Mouse (Mus musculus) ES-Bruce4 (cell line): ENCODE results near the gene Smyd4. TPM values are rescaled to one million over a fixed set of nuclear protein-coding genes. Genes with fewer than 3 reads are reported as not detected.

Experiments used
- H3K27ac ChIP-seq: 2 replicates; pipeline ENCODE4 v1.5.1; 2012; ENCODE audit warnings: low read length, inconsistent platforms; ENCODE audit not compliant: insufficient read depth
- H3K27me3 ChIP-seq: 2 replicates; pipeline ENCODE4 v1.6.1; 2012; ENCODE audit warnings: mild to moderate bottlenecking, low read length, inconsistent platforms; ENCODE audit not compliant: control insufficient read depth, poor library complexity, insufficient read depth, severe bottlenecking
- H3K36me3 ChIP-seq: 2 replicates; pipeline ENCODE4 v1.6.1; 2012; ENCODE audit warnings: inconsistent platforms, mild to moderate bottlenecking, low read length, moderate library complexity; ENCODE audit not compliant: control insufficient read depth, poor library complexity, insufficient read depth, severe bottlenecking
- H3K4me1 ChIP-seq: one replicate; pipeline ENCODE4 v1.8.1; 2011; ENCODE audit warnings: low read length; ENCODE audit not compliant: control insufficient read depth, insufficient read depth
- H3K4me3 ChIP-seq: 2 replicates; pipeline ENCODE4 v1.5.1; 2011; ENCODE audit warnings: low read depth, mild to moderate bottlenecking, low read length
- H3K9ac ChIP-seq: 2 replicates; pipeline ENCODE4 v1.6.1; 2012; ENCODE audit warnings: low read depth, mild to moderate bottlenecking, inconsistent platforms; ENCODE audit not compliant: poor library complexity, severe bottlenecking
- H3K9me3 ChIP-seq: replicated peaks from 2 replicates; pipeline ENCODE4 v1.6.1; 2012; ENCODE audit warnings: mild to moderate bottlenecking, low read length, inconsistent platforms; ENCODE audit not compliant: control insufficient read depth, poor library complexity, insufficient read depth, severe bottlenecking
- CTCF ChIP-seq: IDR thresholded peaks from one replicate; pipeline ENCODE4 v1.8.1; 2011; ENCODE audit warnings: low read depth, low read length
- EP300 ChIP-seq: IDR thresholded peaks from 2 replicates; pipeline ENCODE4 v1.6.1; 2011; ENCODE audit warnings: low read depth, low read length; ENCODE audit not compliant: insufficient read depth
- POLR2A ChIP-seq: IDR thresholded peaks from one replicate; pipeline ENCODE4 v1.8.1; 2011; ENCODE audit warnings: low read length; ENCODE audit not compliant: insufficient read depth
- polyA plus RNA-seq: library from polyadenylated mRNA; stranded (reverse); fragments of >200 nt; gene quantifications from 2 replicates; pipeline ENCODE4 v1.2.4, GENCODE M21; 2011; ENCODE audit warnings: low read depth; ENCODE audit not compliant: missing spikeins, insufficient read depth, insufficient read length

The Smyd4 gene
- polyA plus RNA-seq, 1 experiment: 11.2 TPM

DNA sequence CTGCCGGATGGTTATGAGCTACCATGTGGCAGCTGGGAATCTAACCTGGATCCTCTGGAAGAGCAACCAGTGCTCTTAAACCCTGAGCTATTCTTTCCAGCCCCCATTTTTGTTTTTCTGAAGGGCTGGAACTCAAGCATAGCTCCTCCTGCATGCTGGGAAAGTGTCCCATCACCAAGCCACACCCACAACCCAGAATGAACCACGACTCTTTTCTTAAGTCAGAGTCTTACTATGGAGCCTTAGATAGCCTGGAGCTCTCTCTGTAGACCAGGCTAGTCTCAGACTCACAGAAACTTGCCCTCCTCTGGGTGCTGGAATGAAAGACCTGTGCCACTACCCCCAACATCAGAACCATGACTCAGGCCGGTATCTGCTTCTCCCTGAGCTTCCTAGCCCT, 100.3 kb downstream of the Smyd4 start:
- Histone ChIP-seq H3K9ac (no peak overlapping the region), H3K27me3 (no peaks in the 10 kb centered on the region), H3K27ac (no peak overlapping the region), H3K9me3 (no peaks in the 10 kb centered on the region), H3K4me1 (peaks cover 2% of the 10 kb centered on the region), H3K4me3 (no peak overlapping the region), H3K36me3 (no peaks in the 10 kb centered on the region)
- TF ChIP-seq POLR2A (no peak), CTCF (no peak), EP300 (no peak)

DNA sequence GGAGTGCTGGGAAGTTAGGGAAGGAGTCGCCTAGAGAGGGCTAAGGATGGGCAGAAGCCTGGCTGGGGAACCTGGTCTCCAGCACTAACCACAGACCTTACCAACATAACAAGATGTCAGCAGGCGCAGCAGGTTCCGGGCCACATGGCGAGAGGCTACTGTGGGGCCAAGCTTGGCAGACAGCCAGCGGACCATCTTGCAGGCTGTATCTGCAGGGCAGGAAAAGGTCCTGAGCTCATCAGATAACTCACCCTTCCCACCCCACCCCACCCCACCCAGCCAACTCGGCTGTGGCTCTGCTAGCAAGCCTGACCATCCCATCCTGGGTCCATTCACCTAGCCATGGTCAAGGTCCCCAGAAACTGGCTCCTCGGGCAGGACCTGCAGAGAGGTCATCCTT, 101.5 kb downstream of the Smyd4 start:
- Histone ChIP-seq H3K4me3 (no peak overlapping the region), H3K27ac (no peak overlapping the region), H3K36me3 (no peaks in the 10 kb centered on the region)

DNA sequence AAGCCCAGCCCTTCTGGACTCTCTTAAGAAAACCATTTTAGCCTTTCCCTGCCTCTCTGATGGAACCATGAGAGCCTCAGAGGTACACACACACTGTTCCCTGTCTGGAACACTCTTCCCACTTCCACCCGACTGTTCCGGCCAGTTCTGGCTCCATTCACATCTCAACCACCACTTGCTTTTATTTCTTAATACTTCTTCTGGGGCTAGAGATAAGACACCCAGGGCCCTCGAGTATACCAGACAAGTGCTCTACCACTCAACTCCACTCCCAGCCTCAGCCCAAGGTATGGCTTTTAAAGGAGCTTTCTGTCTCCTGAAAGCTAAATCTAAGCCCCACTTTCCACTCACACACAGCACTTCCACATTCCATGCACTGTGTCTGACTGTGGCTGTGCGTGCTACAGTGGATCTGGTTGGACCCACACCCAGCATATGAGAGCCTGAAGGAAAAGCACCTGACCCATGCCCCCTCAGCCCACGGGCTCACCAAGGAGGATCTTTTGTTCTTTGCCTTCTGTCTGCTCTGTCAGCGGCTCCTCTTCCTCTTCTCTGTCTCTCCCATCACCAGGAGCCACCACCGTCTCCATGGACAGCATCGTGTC, 102.2 kb downstream of the Smyd4 start:
- H3K9me3 ChIP-seq: no peaks in the 10 kb centered on the region
- no peaks in the 10 kb centered on the region for H3K36me3 ChIP-seq
- H3K9ac ChIP-seq: no peak overlapping the region
- no peak overlapping the region for H3K4me3 ChIP-seq
- TF ChIP-seq EP300: no peak
- no peak for TF ChIP-seq CTCF
- TF ChIP-seq POLR2A: no peak
- H3K27me3 ChIP-seq: no peaks in the 10 kb centered on the region
- H3K4me1 ChIP-seq: no peaks in the 10 kb centered on the region
- H3K27ac ChIP-seq: no peak overlapping the region

More for the DNA sequence above, 101.5 kb downstream of the Smyd4 start:
- TF ChIP-seq POLR2A: no peak
- TF ChIP-seq CTCF: no peak
- TF ChIP-seq EP300: no peak
- Histone ChIP-seq H3K9me3 (no peaks in the 10 kb centered on the region), H3K27me3 (no peaks in the 10 kb centered on the region), H3K9ac (no peak overlapping the region), H3K4me1 (no peaks in the 10 kb centered on the region)

DNA sequence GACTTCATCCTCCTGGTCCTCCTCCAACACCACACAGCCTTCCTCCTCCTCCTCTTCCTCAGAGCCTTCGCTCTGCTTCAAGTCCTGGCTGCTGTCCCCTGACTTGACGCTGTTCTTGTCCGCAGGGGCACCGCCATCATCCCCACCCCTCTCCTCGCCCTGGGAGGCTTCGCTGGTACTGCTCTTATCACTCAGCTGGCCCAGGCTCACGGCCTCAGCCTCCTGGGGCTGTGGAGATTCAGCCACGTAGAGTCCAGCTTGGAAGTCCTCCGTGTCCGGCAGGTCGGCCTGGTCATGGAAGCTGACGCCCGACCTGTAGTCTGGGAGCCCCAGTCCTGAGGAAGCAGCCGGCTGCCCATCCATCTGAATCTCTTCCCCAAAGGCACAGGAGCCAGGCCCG, 102.7 kb downstream of the Smyd4 start:
- Histone ChIP-seq H3K27me3 (no peaks in the 10 kb centered on the region), H3K4me1 (no peaks in the 10 kb centered on the region), H3K4me3 (no peak overlapping the region), H3K9me3 (no peaks in the 10 kb centered on the region), H3K27ac (no peak overlapping the region), H3K9ac (no peak overlapping the region), H3K36me3 (no peaks in the 10 kb centered on the region)
- no peak for TF ChIP-seq EP300
- no peak for TF ChIP-seq CTCF
- no peak for TF ChIP-seq POLR2A

DNA sequence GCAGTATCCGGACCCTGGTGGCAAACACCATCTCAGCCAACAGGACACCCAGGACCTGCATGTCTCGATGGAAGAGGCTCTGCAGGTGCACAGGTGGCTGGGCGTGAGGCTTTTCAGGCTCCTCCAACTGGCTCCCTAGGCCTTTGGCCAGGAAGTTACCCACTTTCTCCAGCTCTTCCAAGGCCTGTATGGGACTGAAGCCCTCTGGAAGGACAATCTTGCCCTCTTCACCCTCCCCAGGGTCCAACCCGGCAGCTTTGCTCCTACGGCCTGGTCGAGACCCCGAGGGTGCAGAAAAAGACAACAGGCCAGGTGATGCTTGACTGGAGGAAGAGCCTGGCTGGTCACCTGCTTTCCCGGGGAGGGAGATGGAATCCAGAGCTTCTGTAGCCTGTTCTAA, 103.8 kb downstream of the Smyd4 start:
- Histone ChIP-seq H3K4me3 (no peak overlapping the region), H3K9me3 (no peaks in the 10 kb centered on the region)

DNA sequence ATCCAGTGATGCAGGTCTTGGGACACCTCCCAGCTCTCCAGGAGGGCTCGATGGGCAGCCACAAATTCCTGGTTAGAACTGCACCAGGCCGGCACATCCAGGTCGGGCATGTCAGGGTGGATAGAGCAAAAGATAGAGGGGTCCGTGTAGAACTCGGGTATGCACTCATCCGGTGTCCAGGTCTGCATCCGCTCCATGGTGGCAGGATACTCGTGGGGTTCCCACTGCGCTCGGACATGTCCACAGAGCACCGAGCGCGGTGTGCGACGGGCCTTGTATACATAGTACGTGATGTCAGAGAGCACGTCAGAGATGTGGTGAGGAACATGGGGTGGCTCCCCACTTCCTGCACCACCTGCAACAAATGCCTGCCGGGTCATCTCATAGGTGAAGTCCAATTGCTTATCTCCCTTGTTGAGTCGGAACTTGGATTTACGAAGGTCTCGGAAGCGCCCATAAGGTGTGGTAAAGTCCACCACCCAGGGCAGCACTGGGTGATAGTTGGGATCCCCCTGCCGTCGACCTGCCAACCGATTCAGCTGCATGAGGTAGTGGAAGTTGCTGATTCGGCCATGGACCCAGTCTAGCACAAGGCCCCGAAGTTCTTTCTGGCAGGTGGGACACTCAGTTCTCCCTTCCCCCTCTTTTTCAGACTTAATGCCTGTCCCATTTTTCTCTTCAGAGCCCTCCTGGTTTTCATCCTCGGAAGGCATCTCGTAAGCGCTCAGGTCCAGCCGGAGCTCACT, 104.8 kb downstream of the Smyd4 start:
- no peak overlapping the region for H3K9ac ChIP-seq

More for the DNA sequence above, 103.8 kb downstream of the Smyd4 start:
- no peak overlapping the region for H3K9ac ChIP-seq
- no peaks in the 10 kb centered on the region for H3K36me3 ChIP-seq
- H3K27me3 ChIP-seq: no peaks in the 10 kb centered on the region
- no peaks in the 10 kb centered on the region for H3K4me1 ChIP-seq
- no peak overlapping the region for H3K27ac ChIP-seq
- TF ChIP-seq CTCF: no peak
- TF ChIP-seq EP300: no peak
- no peak for TF ChIP-seq POLR2A

More for the DNA sequence above, 104.8 kb downstream of the Smyd4 start:
- no peaks in the 10 kb centered on the region for H3K4me1 ChIP-seq
- H3K27me3 ChIP-seq: no peaks in the 10 kb centered on the region
- no peak overlapping the region for H3K4me3 ChIP-seq
- no peaks in the 10 kb centered on the region for H3K36me3 ChIP-seq
- no peak for TF ChIP-seq POLR2A
- TF ChIP-seq CTCF: no peak
- TF ChIP-seq EP300: no peak
- no peak overlapping the region for H3K27ac ChIP-seq
- no peaks in the 10 kb centered on the region for H3K9me3 ChIP-seq
